Mouse (Mus musculus): ENCODE measurements around the gene Il33. TPM values are rescaled to one million over a fixed set of nuclear protein-coding genes. Genes with fewer than 3 reads are reported as not detected.

Gene Il33
- 1 to 10 TPM; 3.3 to 5.6 TPM for total RNA-seq (2021)
- long read RNA-seq, experiment 1, partial matches to known transcripts, result 0 of 8 reads
- long read RNA-seq, experiment 1, other reads (novel, unspliced or antisense), result 5 of 8 reads
- long read RNA-seq, experiment 2, partial matches to known transcripts, result 0 of 4 reads
- long read RNA-seq, experiment 2, other reads (novel, unspliced or antisense), result 1 of 4 reads

GRCm38 (mm10) chr19:29924638-29925258 is at the start of gene Il33:
Gene Il33, plus strand, starts transcription at chr19:29925114.
- peak; percentile 14 for DNase-seq

- DNase-seq, result no peak
Observed at GRCm38 (mm10) chr19:29877422-29878291, 47.3 kb upstream of the Il33 start.

- DNase-seq, result no peak
Observed at GRCm38 (mm10) chr19:29878896-29879504, 45.9 kb upstream of the Il33 start.

GRCm38 (mm10) chr19:29880918-29881317 is 44.0 kb upstream of the Il33 start:
- no peak for DNase-seq

GRCm38 (mm10) chr19:29882696-29883095 is 42.2 kb upstream of the Il33 start:
- DNase-seq, result no peak

GRCm38 (mm10) chr19:29885548-29885947 is 39.4 kb upstream of the Il33 start:
- no peak for DNase-seq

- DNase-seq, result no peak
Observed at GRCm38 (mm10) chr19:29887476-29887875, 37.4 kb upstream of the Il33 start.

- peak; percentile 20 for DNase-seq
Observed at GRCm38 (mm10) chr19:29888946-29889345, 36.0 kb upstream of the Il33 start.

GRCm38 (mm10) chr19:29891981-29892380 is 32.9 kb upstream of the Il33 start:
- DNase-seq, result peak; percentile 31

GRCm38 (mm10) chr19:29892786-29893185 is 32.1 kb upstream of the Il33 start:
- DNase-seq, result no peak

- no peak for DNase-seq
Observed at GRCm38 (mm10) chr19:29893718-29894273, 31.1 kb upstream of the Il33 start.

- DNase-seq, result no peak
Observed at GRCm38 (mm10) chr19:29894381-29894780, 30.5 kb upstream of the Il33 start.

GRCm38 (mm10) chr19:29895047-29895446 is 29.9 kb upstream of the Il33 start:
- DNase-seq, result no peak

GRCm38 (mm10) chr19:29900318-29900717 is 24.6 kb upstream of the Il33 start:
- no peak for DNase-seq

- no peak for DNase-seq
Observed at GRCm38 (mm10) chr19:29902343-29903070, 22.4 kb upstream of the Il33 start.

- DNase-seq, result no peak
Observed at GRCm38 (mm10) chr19:29905896-29906295, 19.0 kb upstream of the Il33 start.

- DNase-seq, result no peak
Observed at GRCm38 (mm10) chr19:29909166-29909565, 15.7 kb upstream of the Il33 start.

- DNase-seq, result no peak
Observed at GRCm38 (mm10) chr19:29911919-29912318, 13.0 kb upstream of the Il33 start.

- no peak for DNase-seq
Observed at GRCm38 (mm10) chr19:29917421-29917820, 7.5 kb upstream of the Il33 start.

GRCm38 (mm10) chr19:29926101-29926755 is 1.3 kb downstream of the Il33 start:
- no peak for DNase-seq

GRCm38 (mm10) chr19:29930296-29930695 is 5.4 kb downstream of the Il33 start:
- peak; percentile 80 for DNase-seq

Data from gastrocnemius, postnatal 25 days (tissue).